Mouse (Mus musculus) cortical plate, adult 2 months (tissue): ENCODE measurements around the gene Nrp1.

ENCODE experiments used
- CTCF ChIP-seq: fragments of 200-500 bp; IDR thresholded peaks from 2 replicates; pipeline ENCODE4 v1.5.1; 2011; ENCODE audit warnings: mild to moderate bottlenecking, control low read depth, low read length; ENCODE audit not compliant: insufficient read depth; ENCODE audit errors: extremely low read depth
- POLR2A ChIP-seq: fragments of 200-500 bp; IDR thresholded peaks from 2 replicates; pipeline ENCODE4 v1.6.1; 2011; ENCODE audit warnings: mild to moderate bottlenecking, low read length, control low read depth; ENCODE audit not compliant: insufficient read depth; ENCODE audit errors: extremely low read depth

- no peak for TF ChIP-seq CTCF
- no peak for TF ChIP-seq POLR2A
These were observed 12.1 kb downstream of the Nrp1 start for GRCm38 (mm10) chr8:128370496-128370895.
